Mouse (Mus musculus) embryo, embryonic 10.5 days (tissue): ENCODE results near the gene Slc25a22.
"Not testable (repeated sequence)": the region's sequence is repeated elsewhere in the genome, so short reads cannot be mapped to it uniquely, and the experiment has no call there.

Source experiments
- DNase-seq: peaks from one replicate; pipeline ENCODE4 v3.0.0-alpha.2; 2015; ENCODE audit warnings: low spot score

The Slc25a22 gene

GRCm38 (mm10) chr7:141457986-141458660, 20.4 kb upstream of the Slc25a22 start:
- DNase-seq = peak; percentile 61

- no peak for DNase-seq
Observed at GRCm38 (mm10) chr7:141457236-141457635, 19.5 kb upstream of the Slc25a22 start.

- no peak for DNase-seq
Observed at GRCm38 (mm10) chr7:141456739-141457138, 19.0 kb upstream of the Slc25a22 start.

- DNase-seq = peak; percentile 76
Observed at GRCm38 (mm10) chr7:141455610-141456314, 18.1 kb upstream of the Slc25a22 start.

GRCm38 (mm10) chr7:141454967-141455551, 17.4 kb upstream of the Slc25a22 start, which contains the start of gene Pnpla2:
Gene Pnpla2, plus strand, starts transcription at chr7:141455198.
- peak; percentile 91 for DNase-seq

GRCm38 (mm10) chr7:141453636-141454035, 15.9 kb upstream of the Slc25a22 start:
- DNase-seq = no peak

- DNase-seq = no peak
Observed at GRCm38 (mm10) chr7:141451928-141452327, 14.2 kb upstream of the Slc25a22 start.

- peak; percentile 97 for DNase-seq
Observed at GRCm38 (mm10) chr7:141447110-141447991, 9.7 kb upstream of the Slc25a22 start, which contains the start of gene Rplp2. Gene Rplp2, plus strand, starts transcription at chr7:141447370.

- DNase-seq = not testable (repeated sequence)
Observed at GRCm38 (mm10) chr7:141446374-141446773, 8.7 kb upstream of the Slc25a22 start.

- peak; percentile 90 for DNase-seq
Observed at GRCm38 (mm10) chr7:141443828-141444237, 6.1 kb upstream of the Slc25a22 start, which contains the start of gene Pidd1. Gene Pidd1, minus strand, starts transcription at chr7:141444025.

- peak; percentile 77 for DNase-seq
Observed at GRCm38 (mm10) chr7:141443081-141443821, 5.6 kb upstream of the Slc25a22 start.

GRCm38 (mm10) chr7:141442199-141442598, 4.5 kb upstream of the Slc25a22 start:
- no peak for DNase-seq

- DNase-seq = no peak
Observed at GRCm38 (mm10) chr7:141441460-141441859, 3.8 kb upstream of the Slc25a22 start.

- DNase-seq = peak; percentile 71
Observed at GRCm38 (mm10) chr7:141440613-141441012, 2.9 kb upstream of the Slc25a22 start.

- DNase-seq = no peak
Observed at GRCm38 (mm10) chr7:141439811-141440210, 2.1 kb upstream of the Slc25a22 start.

- no peak for DNase-seq
Observed at GRCm38 (mm10) chr7:141439140-141439679, 1.5 kb upstream of the Slc25a22 start.

- no peak for DNase-seq
Observed at GRCm38 (mm10) chr7:141438201-141438968, 693 bp upstream of the Slc25a22 start.

GRCm38 (mm10) chr7:141436523-141436892, 1.2 kb downstream of the Slc25a22 start:
- no peak for DNase-seq

- DNase-seq = no peak
Observed at GRCm38 (mm10) chr7:141435856-141436522, 1.7 kb downstream of the Slc25a22 start.
